Mouse (Mus musculus) cortical plate, adult 2 months (tissue): Measurements from ENCODE around the gene Rnft2.

Experiments used
- CTCF ChIP-seq: fragments of 200-500 bp; IDR thresholded peaks from 2 replicates; pipeline ENCODE4 v1.5.1; 2011; ENCODE audit warnings: mild to moderate bottlenecking, control low read depth, low read length; ENCODE audit not compliant: insufficient read depth; ENCODE audit errors: extremely low read depth
- POLR2A ChIP-seq: fragments of 200-500 bp; IDR thresholded peaks from 2 replicates; pipeline ENCODE4 v1.6.1; 2011; ENCODE audit warnings: mild to moderate bottlenecking, low read length, control low read depth; ENCODE audit not compliant: insufficient read depth; ENCODE audit errors: extremely low read depth

DNA sequence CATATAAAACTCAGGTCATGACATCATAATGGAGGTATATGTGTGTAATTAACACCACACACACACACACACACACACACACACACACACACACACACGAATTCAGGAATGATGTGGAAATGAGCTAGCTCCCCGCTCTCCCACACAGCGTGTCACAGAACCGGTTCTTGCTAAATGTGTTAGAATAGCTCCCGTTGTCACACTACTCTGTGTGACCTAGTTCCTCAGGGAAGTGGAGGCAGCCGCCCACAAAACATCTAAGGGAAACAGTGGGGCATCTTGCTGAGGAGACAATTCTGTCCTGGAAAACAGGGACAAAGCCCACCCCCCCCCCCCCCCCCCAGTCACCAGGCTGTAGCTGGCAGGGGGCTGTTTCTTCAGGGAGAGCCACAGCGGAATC lies 31.4 kb upstream of the Rnft2 start:
- TF ChIP-seq POLR2A (no peak), CTCF (no peak)
